Mouse (Mus musculus) bone marrow macrophage, adult 2 months (primary cell): ENCODE results near the gene Ccn6.

Experiments used
- CTCF ChIP-seq: IDR thresholded peaks from 2 replicates; pipeline ENCODE4 v1.5.1; 2012; ENCODE audit warnings: low read depth, mild to moderate bottlenecking, low read length, moderate library complexity
- POLR2A ChIP-seq: IDR thresholded peaks from 2 replicates; pipeline ENCODE4 v1.6.1; 2012; ENCODE audit warnings: mild to moderate bottlenecking, low read depth, low read length, borderline replicate concordance

DNA sequence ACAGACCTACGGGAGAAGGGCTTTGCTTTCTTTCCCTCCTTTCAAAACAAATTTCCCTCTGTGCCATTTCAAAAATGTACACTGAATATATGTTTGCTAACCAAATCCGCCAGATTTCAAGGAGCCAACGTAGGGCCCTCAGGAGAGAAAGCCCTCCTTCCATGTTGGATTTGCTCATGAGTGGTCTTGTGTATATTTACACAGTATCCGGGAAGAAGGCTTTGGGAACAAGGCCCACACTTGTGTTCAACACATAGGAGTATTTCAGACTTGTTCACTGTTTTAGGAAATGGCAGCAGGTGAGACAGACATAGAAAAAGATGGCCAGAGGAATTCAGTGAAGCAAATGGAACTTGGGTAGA, 21.9 kb upstream of the Ccn6 start:
- TF ChIP-seq CTCF: no peak
- TF ChIP-seq POLR2A: no peak
